Mouse (Mus musculus) T-helper 1 cell (primary cell): ENCODE results near the gene Sp7.

Source experiments
- in situ Hi-C: fragments of 300-600 bp; cut with MboI, MseI; formaldehyde crosslinking; loops from one replicate; pipeline ENCODE4 v1.15.1; 2025; ENCODE audit warnings: high pct_unique_total_duplicates

Sp7 gene

GRCm38 (mm10) chr15:102366733-102367344 lies at the start of gene Sp7:
Gene Sp7, minus strand, starts transcription at chr15:102367182.
- in situ Hi-C loops: no loop called here

GRCm38 (mm10) chr15:102413687-102414086 lies 46.7 kb upstream of the Sp7 start:
- in situ Hi-C loops: loop anchor here (25.0 kb wide), 1 partner anchor 849 kb away; the partner anchor contains the start of genes Copz1 and Nfe2

- in situ Hi-C loops: loop anchor here (25.0 kb wide), 1 partner anchor 851 kb away; the partner anchor contains the start of genes Copz1 and Nfe2
Observed at GRCm38 (mm10) chr15:102411077-102411476, 44.1 kb upstream of the Sp7 start.

GRCm38 (mm10) chr15:102409286-102409685 lies 42.3 kb upstream of the Sp7 start:
- in situ Hi-C loops: loop anchor here (25.0 kb wide), 1 partner anchor 853 kb away; the partner anchor contains the start of genes Copz1 and Nfe2

- in situ Hi-C loops: loop anchor here (25.0 kb wide), 1 partner anchor 854 kb away; the partner anchor contains the start of genes Copz1 and Nfe2
Observed at GRCm38 (mm10) chr15:102408558-102409130, 41.7 kb upstream of the Sp7 start.

- in situ Hi-C loops: loop anchor here (25.0 kb wide), 1 partner anchor 854 kb away; the partner anchor contains the start of genes Copz1 and Nfe2
Observed at GRCm38 (mm10) chr15:102407681-102408557, 40.9 kb upstream of the Sp7 start.

GRCm38 (mm10) chr15:102406912-102407580 lies 40.1 kb upstream of the Sp7 start:
- in situ Hi-C loops: loop anchor here (25.0 kb wide), 1 partner anchor 855 kb away; the partner anchor contains the start of genes Copz1 and Nfe2

- in situ Hi-C loops: loop anchor here (25.0 kb wide), 1 partner anchor 856 kb away; the partner anchor contains the start of genes Copz1 and Nfe2
Observed at GRCm38 (mm10) chr15:102406196-102406911, 39.4 kb upstream of the Sp7 start.

GRCm38 (mm10) chr15:102405489-102406195 lies 38.7 kb upstream of the Sp7 start, which contains the start of gene Sp1:
Gene Sp1, plus strand, starts transcription at chr15:102406143.
- in situ Hi-C loops: loop anchor here (25.0 kb wide), 1 partner anchor 857 kb away; the partner anchor contains the start of genes Copz1 and Nfe2

GRCm38 (mm10) chr15:102404608-102405488 lies 37.9 kb upstream of the Sp7 start:
- in situ Hi-C loops: loop anchor here (25.0 kb wide), 1 partner anchor 857 kb away; the partner anchor contains the start of genes Copz1 and Nfe2

GRCm38 (mm10) chr15:102402210-102402609 lies 35.2 kb upstream of the Sp7 start:
- in situ Hi-C loops: loop anchor here (25.0 kb wide), 1 partner anchor 860 kb away; the partner anchor contains the start of genes Copz1 and Nfe2

GRCm38 (mm10) chr15:102401278-102401677 lies 34.3 kb upstream of the Sp7 start:
- in situ Hi-C loops: loop anchor here (25.0 kb wide), 1 partner anchor 861 kb away; the partner anchor contains the start of genes Copz1 and Nfe2

- in situ Hi-C loops: loop anchor here (25.0 kb wide), 1 partner anchor 862 kb away; the partner anchor contains the start of genes Copz1 and Nfe2
Observed at GRCm38 (mm10) chr15:102400476-102401045, 33.6 kb upstream of the Sp7 start.

GRCm38 (mm10) chr15:102399229-102400221 lies 32.5 kb upstream of the Sp7 start:
- in situ Hi-C loops: loop anchor here (25.0 kb wide), 1 partner anchor 863 kb away; the partner anchor contains the start of genes Copz1 and Nfe2

GRCm38 (mm10) chr15:102398629-102399028 lies 31.6 kb upstream of the Sp7 start:
- in situ Hi-C loops: no loop called here

GRCm38 (mm10) chr15:102395061-102395460 lies 28.1 kb upstream of the Sp7 start:
- in situ Hi-C loops: no loop called here

GRCm38 (mm10) chr15:102393584-102394014 lies 26.6 kb upstream of the Sp7 start:
- in situ Hi-C loops: no loop called here
